Mouse (Mus musculus) T-helper 1 cell (primary cell): ENCODE data around the gene Nanos3.

Experiments used
- in situ Hi-C: fragments of 300-600 bp; cut with MboI, MseI; formaldehyde crosslinking; loops from one replicate; pipeline ENCODE4 v1.15.1; 2025; ENCODE audit warnings: high pct_unique_total_duplicates

Gene Nanos3

DNA sequence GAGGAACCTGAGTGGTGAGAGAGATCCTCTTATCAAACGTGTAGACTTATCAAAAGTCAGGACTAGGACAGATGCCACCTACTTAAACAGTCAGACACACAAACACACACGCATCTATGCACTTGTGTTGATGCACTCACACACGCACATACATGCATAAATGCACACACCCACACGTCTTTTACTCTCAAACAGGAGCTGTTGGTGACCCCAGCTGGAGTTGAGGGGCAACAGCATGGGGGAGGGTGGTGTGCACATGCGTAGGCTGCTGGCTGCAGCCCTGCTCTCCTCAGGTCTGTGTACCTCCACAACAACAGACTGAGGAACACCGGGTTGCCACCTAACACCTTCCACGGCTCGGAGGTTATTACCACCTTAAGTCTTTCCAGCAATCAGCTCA is 56.7 kb downstream of the Nanos3 start:
- in situ Hi-C loops: no loop called here

DNA sequence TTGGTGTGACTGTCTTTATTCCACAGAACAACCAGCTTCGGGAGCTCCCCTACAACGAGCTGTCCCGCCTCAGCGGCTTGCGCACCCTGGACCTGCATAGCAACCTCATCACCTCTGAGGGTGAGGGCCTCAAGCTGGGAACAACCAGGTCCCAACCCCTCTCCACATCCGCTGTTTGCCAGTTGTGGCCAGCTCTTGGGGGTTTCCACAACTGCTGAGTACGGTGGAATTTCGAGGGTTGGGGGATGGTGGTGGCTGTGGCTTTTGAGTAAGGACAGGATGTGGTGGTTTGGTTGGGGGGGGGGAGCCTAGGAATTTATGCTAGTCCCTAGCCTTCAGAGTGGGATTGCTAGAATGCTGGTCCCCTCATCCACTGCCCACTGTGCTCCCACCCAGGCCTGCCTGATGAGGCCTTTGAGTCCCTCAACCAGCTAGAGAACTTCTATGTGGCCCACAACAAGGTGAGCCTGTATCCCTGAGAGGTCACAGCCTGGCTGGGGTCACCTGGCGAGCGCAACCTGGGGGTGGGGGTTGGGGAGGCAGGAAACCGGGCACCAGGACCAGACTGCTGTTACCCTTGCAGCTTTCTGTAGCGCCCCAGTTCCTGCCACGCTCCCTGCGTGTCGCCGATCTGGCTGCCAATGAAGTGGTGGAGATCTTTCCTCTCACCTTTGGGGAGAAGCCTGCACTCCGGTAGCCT is 57.7 kb downstream of the Nanos3 start:
- in situ Hi-C loops: no loop called here

DNA sequence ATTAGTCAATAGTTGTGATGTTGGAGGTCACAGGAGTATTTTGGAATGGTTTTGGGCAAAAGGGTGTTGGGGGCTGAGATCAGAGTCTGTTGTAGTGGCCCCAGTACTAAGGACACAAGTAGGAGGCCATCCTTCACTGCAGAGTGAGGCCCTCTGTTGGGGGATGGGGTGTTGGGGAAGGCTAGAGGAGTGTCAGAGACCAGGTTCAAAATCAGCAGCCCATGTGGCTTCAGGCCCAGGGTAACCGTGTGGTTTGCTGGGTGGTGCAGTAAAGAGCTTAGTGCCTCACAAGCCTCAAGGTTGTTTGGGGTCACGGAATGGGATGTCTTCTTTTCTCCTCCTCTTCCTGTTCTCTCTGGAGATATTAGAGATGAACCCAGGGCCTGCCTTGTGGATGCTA is 58.3 kb downstream of the Nanos3 start:
- in situ Hi-C loops: no loop called here

DNA sequence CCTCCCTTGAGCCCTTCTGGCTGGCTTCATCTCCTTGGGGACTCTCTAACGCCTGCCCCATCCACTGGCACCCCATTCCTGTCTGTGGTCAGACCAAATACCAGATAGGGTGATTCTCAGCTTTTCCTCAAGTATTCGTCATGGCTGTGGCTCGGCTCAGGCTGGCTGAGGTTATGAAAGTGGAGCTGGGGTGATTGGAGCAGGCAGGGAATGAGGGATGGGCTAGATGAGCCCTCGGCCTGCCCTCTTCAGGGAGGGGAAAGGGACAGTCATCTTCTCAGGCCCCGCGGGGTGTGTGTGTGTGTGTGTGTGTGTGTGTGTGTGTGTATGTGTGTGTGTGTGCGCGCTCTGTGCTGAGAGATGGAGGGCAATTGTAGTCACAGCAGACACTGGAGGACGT is 59.4 kb downstream of the Nanos3 start, which contains the start of gene Podnl1:
Gene Podnl1 (plus strand): TSS at position 334 of the 400 bp plus-strand sequence.
- in situ Hi-C loops: no loop called here
